Mouse (Mus musculus): ENCODE data around the gene Ppl. TPM values are rescaled to one million over a fixed set of nuclear protein-coding genes. Genes with fewer than 3 reads are reported as not detected.

The Ppl gene
- 0.18 and 0.19 TPM in 2 replicates for polyA plus RNA-seq (2021; fragmentation: Nextera tagmentation)
- long read RNA-seq, experiment 1 = 0 reads
- long read RNA-seq, experiment 2, full-length matches to known transcripts = 2 of 4 reads
- long read RNA-seq, experiment 2, partial matches to known transcripts = 1 of 4 reads
- long read RNA-seq, experiment 2, other reads (novel, unspliced or antisense) = 1 of 4 reads

GRCm38 (mm10) chr16:5132401-5132801, at the start of gene Ppl:
Gene Ppl (minus strand): TSS chr16:5132421.

GRCm38 (mm10) chr16:5147037-5147385, 14.8 kb upstream of the Ppl start, which contains the start of gene Sec14l5:
Gene Sec14l5 (plus strand): TSS chr16:5147109.

GRCm38 (mm10) chr16:5049774-5050234, 82.4 kb downstream of the Ppl start, which contains the start of the genes Glyr1 and Ubn1:
Gene Glyr1 (minus strand): TSS chr16:5049863.
Gene Ubn1 (plus strand): TSS chr16:5050057.

Other genes with a start within 250 kb of the Ppl start
- 95.1 and 98.6 TPM in 2 replicates for gene Mgrn1, start 246.2 kb downstream of the Ppl start, polyA plus RNA-seq (2021; fragmentation: Nextera tagmentation)
- gene Nudt16l1, start 193.7 kb downstream of the Ppl start, polyA plus RNA-seq (2021; fragmentation: Nextera tagmentation) = 101 TPM in 2 replicates
- 13.5 and 15.8 TPM in 2 replicates for gene Anks3, start 168.2 kb downstream of the Ppl start, polyA plus RNA-seq (2021; fragmentation: Nextera tagmentation)
- not detected in 2 replicates for gene Sept12, start 134.6 kb downstream of the Ppl start, polyA plus RNA-seq (2021; fragmentation: Nextera tagmentation)
- 1.5 and 14.4 TPM in 2 replicates for gene Smim22, start 125.1 kb downstream of the Ppl start, polyA plus RNA-seq (2021; fragmentation: Nextera tagmentation)
- gene Rogdi, start 118.9 kb downstream of the Ppl start, polyA plus RNA-seq (2021; fragmentation: Nextera tagmentation) = 289 and 309 TPM in 2 replicates
- gene Glyr1, start 82.6 kb downstream of the Ppl start, polyA plus RNA-seq (2021; fragmentation: Nextera tagmentation) = 55.7 and 68.7 TPM in 2 replicates
- 4.0 and 4.1 TPM in 2 replicates for gene Ubn1, start 82.4 kb downstream of the Ppl start, polyA plus RNA-seq (2021; fragmentation: Nextera tagmentation)
- 0.88 and 1.0 TPM in 2 replicates for gene Sec14l5, start 14.7 kb upstream of the Ppl start, polyA plus RNA-seq (2021; fragmentation: Nextera tagmentation)
- gene Nagpa, start 71.6 kb upstream of the Ppl start, polyA plus RNA-seq (2021; fragmentation: Nextera tagmentation) = 13.4 and 15.5 TPM in 2 replicates
- 2.1 and 2.4 TPM in 2 replicates for gene AU021092, start 89.9 kb upstream of the Ppl start, polyA plus RNA-seq (2021; fragmentation: Nextera tagmentation)
- 36.6 and 38.7 TPM in 2 replicates for gene Alg1, start 101.2 kb upstream of the Ppl start, polyA plus RNA-seq (2021; fragmentation: Nextera tagmentation)
- gene Eef2kmt, start 123.6 kb upstream of the Ppl start, polyA plus RNA-seq (2021; fragmentation: Nextera tagmentation) = 13.6 and 14.9 TPM in 2 replicates

Measured in layer of hippocampus, adult 6 months (tissue).